Mouse (Mus musculus) CH12.LX (cell line): ENCODE measurements around the gene Gm11555.

ENCODE experiments used
- BHLHE40 ChIP-seq: IDR thresholded peaks from 2 replicates; pipeline ENCODE4 v1.6.1; 2011; ENCODE audit warnings: mild to moderate bottlenecking, low read depth, low read length, improper control_type of control experiment
- CHD1 ChIP-seq: IDR thresholded peaks from 2 replicates; pipeline ENCODE4 v1.6.1; 2012; ENCODE audit warnings: low read depth, low read length, improper control_type of control experiment, inconsistent platforms
- CTCF ChIP-seq, 2 experiments: IDR thresholded peaks in 1 of 2; conservative IDR thresholded peaks in 1 of 2; 2 replicates each; pipeline ENCODE4 v1.5.1; 2011 to 2012; ENCODE audit warnings: low read depth in 2 of 2, low read length in 2 of 2, improper control_type of control experiment in 1 of 2, inconsistent platforms in 1 of 2, mild to moderate bottlenecking in 1 of 2, moderate library complexity in 1 of 2
- EP300 ChIP-seq: IDR thresholded peaks from 2 replicates; pipeline ENCODE4 v1.6.1; 2011; ENCODE audit warnings: low read length, improper control_type of control experiment
- ETS1 ChIP-seq: conservative IDR thresholded peaks from 2 replicates; pipeline ENCODE4 v1.6.1; 2012; ENCODE audit warnings: low read depth, mild to moderate bottlenecking, inconsistent platforms, low read length, improper control_type of control experiment, moderate library complexity
- JUND ChIP-seq: conservative IDR thresholded peaks from 2 replicates; pipeline ENCODE4 v1.6.1; 2011; ENCODE audit warnings: low read depth, low read length, improper control_type of control experiment
- MEF2A ChIP-seq: IDR thresholded peaks from 2 replicates; pipeline ENCODE4 v1.6.1; 2014; ENCODE audit warnings: low read depth, mild to moderate bottlenecking, inconsistent platforms, low read length, improper control_type of control experiment, borderline replicate concordance
- NRF1 ChIP-seq: IDR thresholded peaks from 2 replicates; pipeline ENCODE4 v1.6.1; 2014; ENCODE audit warnings: low read depth, mild to moderate bottlenecking, inconsistent platforms, low read length, improper control_type of control experiment, moderate library complexity
- POLR2A ChIP-seq: IDR thresholded peaks from 2 replicates; pipeline ENCODE4 v1.6.1; 2011; ENCODE audit warnings: low read depth, mild to moderate bottlenecking, improper control_type of control experiment, low read length
- POLR2AphosphoS2 ChIP-seq: IDR thresholded peaks from 2 replicates; pipeline ENCODE4 v1.6.1; 2011; ENCODE audit warnings: low read depth, low read length, improper control_type of control experiment
- SMC3 ChIP-seq: IDR thresholded peaks from 2 replicates; pipeline ENCODE4 v1.6.1; 2011; ENCODE audit warnings: low read depth, low read length, improper control_type of control experiment
- USF1 ChIP-seq: IDR thresholded peaks from 2 replicates; pipeline ENCODE4 v1.6.1; 2014; ENCODE audit warnings: low read depth, mild to moderate bottlenecking, inconsistent platforms, low read length, improper control_type of control experiment
- ZKSCAN1 ChIP-seq: IDR thresholded peaks from 2 replicates; pipeline ENCODE4 v1.6.1; 2012; ENCODE audit warnings: low read depth, inconsistent platforms, low read length, improper control_type of control experiment, borderline replicate concordance

DNA sequence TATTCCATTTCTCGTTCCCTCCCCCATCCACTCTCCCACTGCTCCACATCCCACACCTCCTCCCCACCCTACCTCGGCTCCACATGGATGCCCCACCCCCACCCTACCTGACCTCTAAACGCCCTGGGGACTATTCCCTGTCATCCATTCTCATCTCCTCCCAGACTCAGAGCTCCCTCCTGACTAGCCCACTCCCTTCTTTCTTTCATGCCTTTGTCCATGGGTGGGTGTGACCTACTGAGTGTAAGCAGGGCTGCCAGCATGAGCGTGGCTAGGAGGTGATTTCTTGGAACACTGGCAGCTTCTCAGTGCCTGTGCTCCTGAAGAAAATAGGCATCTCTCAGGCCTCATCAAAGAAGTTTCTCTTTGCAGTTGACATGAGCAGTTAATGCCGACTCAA, 7.0 kb upstream of the Gm11555 start:
- TF ChIP-seq CTCF (conservative IDR thresholded peaks at IDR 0.05 in 1 of 2, IDR thresholded peaks at IDR 0.05 in 1 of 2; ENCODE audit: low read depth in 2 of 2, low read length in 2 of 2), result no peak
- TF ChIP-seq ZKSCAN1, result no peak
- no peak for TF ChIP-seq SMC3
- no peak for TF ChIP-seq JUND
- TF ChIP-seq EP300, result no peak
- no peak for TF ChIP-seq USF1
- TF ChIP-seq ETS1, result no peak
- no peak for TF ChIP-seq CHD1
- no peak for TF ChIP-seq NRF1
- no peak for TF ChIP-seq POLR2AphosphoS2
- TF ChIP-seq POLR2A, result no peak
- no peak for TF ChIP-seq BHLHE40
- TF ChIP-seq MEF2A, result no peak
